Mouse (Mus musculus): ENCODE results near the gene Wdfy3. TPM values are rescaled to one million over a fixed set of nuclear protein-coding genes. Genes with fewer than 3 reads are reported as not detected.

Gene Wdfy3
- polyA plus RNA-seq, 1 experiment from 2014 or later, result 14.3 TPM

DNA sequence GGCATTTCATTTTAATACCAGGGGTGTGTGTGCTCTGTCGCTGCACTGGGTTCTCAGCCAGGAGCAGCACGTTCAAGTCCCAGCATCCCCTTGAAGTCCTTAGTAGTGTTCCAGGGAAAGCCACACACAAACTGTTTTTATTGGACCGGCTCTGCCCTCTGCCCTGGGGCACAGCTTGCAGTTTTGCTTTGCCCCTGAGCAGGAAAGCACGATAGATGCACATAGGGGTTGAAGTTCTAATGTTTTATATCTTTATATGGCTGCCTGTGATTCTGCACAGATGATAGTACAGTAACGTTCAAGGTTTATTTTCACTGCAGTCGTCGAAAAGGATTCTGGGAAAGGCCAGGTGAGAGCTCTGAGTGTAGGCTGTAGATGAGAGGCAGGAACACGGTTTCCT is 239.5 kb downstream of the Wdfy3 start:
- 76% methylated on average over 8 of the region's 8 CpGs for WGBS (ENCODE audit: insufficient replicate concordance)
- Histone ChIP-seq H3K4me1 (ENCODE audit: control insufficient read depth, insufficient read depth, low read length) (peaks cover 17% of the 10 kb centered on the region), H3K4me3 (ENCODE audit: low read depth, low read length) (no peak overlapping the region), H3K9ac (ENCODE audit: low read depth, low read length) (no peak overlapping the region), H3K27ac (ENCODE audit: low read depth, low read length) (no peak overlapping the region), H3K4me2 (no peak overlapping the region), H3K27me3 (ENCODE audit: control insufficient read depth, insufficient read depth, low read length) (no peaks in the 10 kb centered on the region), H3K36me3 (ENCODE audit: control insufficient read depth, insufficient read depth, low read length) (peaks cover 8% of the 10 kb centered on the region; the same call in 1 of the 2 replicates), H3K9me3 (replicated peaks; ENCODE audit: control insufficient read depth, low read length) (no peaks in the 10 kb centered on the region)
- ATAC-seq (replicated peaks; ENCODE audit: insufficient number of reproducible peaks, low FRiP score, low TSS enrichment), result no peak

GRCm38 (mm10) chr5:101828932-101829331 is 240.8 kb downstream of the Wdfy3 start:
- no peak overlapping the region for H3K9ac ChIP-seq (ENCODE audit: low read depth, low read length)
- H3K27me3 ChIP-seq (ENCODE audit: control insufficient read depth, insufficient read depth, low read length), result no peaks in the 10 kb centered on the region
- H3K27ac ChIP-seq (ENCODE audit: low read depth, low read length), result no peak overlapping the region
- no peak for ATAC-seq (replicated peaks; ENCODE audit: insufficient number of reproducible peaks, low FRiP score, low TSS enrichment)
- no peak overlapping the region for H3K4me2 ChIP-seq
- no peak overlapping the region for H3K4me3 ChIP-seq (ENCODE audit: low read depth, low read length)
- H3K36me3 ChIP-seq (ENCODE audit: control insufficient read depth, insufficient read depth, low read length), result 0 out of 2 replicates have a peak, but pooled peaks cover 3% of the 10 kb centered on the region
- H3K9me3 ChIP-seq (replicated peaks; ENCODE audit: control insufficient read depth, low read length), result no peaks in the 10 kb centered on the region
- 88% methylated on average over 3 of the region's 3 CpGs for WGBS (ENCODE audit: insufficient replicate concordance)
- H3K4me1 ChIP-seq (ENCODE audit: control insufficient read depth, insufficient read depth, low read length), result peaks cover 20% of the 10 kb centered on the region

GRCm38 (mm10) chr5:101827477-101827876 is 242.2 kb downstream of the Wdfy3 start:
- H3K27me3 ChIP-seq (ENCODE audit: control insufficient read depth, insufficient read depth, low read length), result no peaks in the 10 kb centered on the region
- ATAC-seq (replicated peaks; ENCODE audit: insufficient number of reproducible peaks, low FRiP score, low TSS enrichment), result no peak
- WGBS (ENCODE audit: insufficient replicate concordance), result 29% methylated on average over 12 of the region's 12 CpGs

DNA sequence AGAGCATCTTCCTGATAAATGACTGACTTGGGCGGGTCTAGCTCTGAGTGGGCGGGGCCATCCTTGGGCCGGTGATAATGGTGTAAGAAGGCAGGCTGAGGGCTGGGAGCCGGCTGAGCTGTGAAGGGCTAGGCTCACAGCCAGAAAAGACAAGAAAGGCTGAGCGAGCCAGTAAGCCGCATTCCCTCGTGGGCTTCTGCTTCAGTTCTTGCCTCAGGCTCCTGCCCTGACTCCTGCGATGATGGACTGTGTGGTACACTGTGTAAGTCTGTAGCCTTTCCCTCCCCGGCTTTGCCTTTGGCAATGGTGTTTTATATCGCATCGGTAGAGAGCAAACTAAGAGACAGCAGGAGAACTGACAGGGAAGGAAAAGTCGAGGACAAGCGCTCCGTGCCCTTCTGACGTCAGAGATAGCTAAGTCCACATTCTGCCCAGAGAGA is 243.2 kb downstream of the Wdfy3 start:
- H3K4me2 ChIP-seq, result peak overlapping the region; percentile 58
- H3K4me3 ChIP-seq (ENCODE audit: low read depth, low read length), result peak overlapping the region; percentile 4; the same call in 1 of the 2 replicates
- H3K4me1 ChIP-seq (ENCODE audit: control insufficient read depth, insufficient read depth, low read length), result peaks cover 20% of the 10 kb centered on the region
- H3K9ac ChIP-seq (ENCODE audit: low read depth, low read length), result peak overlapping the region; percentile 34
- H3K36me3 ChIP-seq (ENCODE audit: control insufficient read depth, insufficient read depth, low read length), result 0 out of 2 replicates have a peak, but pooled peaks cover 3% of the 10 kb centered on the region
- H3K27ac ChIP-seq (ENCODE audit: low read depth, low read length), result no peak overlapping the region
- no peaks in the 10 kb centered on the region for H3K27me3 ChIP-seq (ENCODE audit: control insufficient read depth, insufficient read depth, low read length)
- whole genome bisulfite sequencing (ENCODE audit: insufficient replicate concordance), result 4% methylated on average over 15 of the region's 15 CpGs
- peak; percentile 55; the same call in 1 of the 2 replicates for ATAC-seq (replicated peaks; ENCODE audit: insufficient number of reproducible peaks, low FRiP score, low TSS enrichment)
- H3K9me3 ChIP-seq (replicated peaks; ENCODE audit: control insufficient read depth, low read length), result no peaks in the 10 kb centered on the region

More at GRCm38 (mm10) chr5:101827477-101827876, 242.2 kb downstream of the Wdfy3 start:
- peaks cover 20% of the 10 kb centered on the region for H3K4me1 ChIP-seq (ENCODE audit: control insufficient read depth, insufficient read depth, low read length)
- H3K4me2 ChIP-seq, result no peak overlapping the region
- no peak overlapping the region for H3K9ac ChIP-seq (ENCODE audit: low read depth, low read length)
- H3K9me3 ChIP-seq (replicated peaks; ENCODE audit: control insufficient read depth, low read length), result no peaks in the 10 kb centered on the region
- H3K4me3 ChIP-seq (ENCODE audit: low read depth, low read length), result no peak overlapping the region
- 0 out of 2 replicates have a peak, but pooled peaks cover 3% of the 10 kb centered on the region for H3K36me3 ChIP-seq (ENCODE audit: control insufficient read depth, insufficient read depth, low read length)
- H3K27ac ChIP-seq (ENCODE audit: low read depth, low read length), result no peak overlapping the region

- Histone ChIP-seq H3K9me3 (replicated peaks; ENCODE audit: control insufficient read depth, low read length) (no peaks in the 10 kb centered on the region), H3K27me3 (ENCODE audit: control insufficient read depth, insufficient read depth, low read length) (0 out of 2 replicates have a peak, but pooled peaks cover 2% of the 10 kb centered on the region), H3K36me3 (ENCODE audit: control insufficient read depth, insufficient read depth, low read length) (no peaks in the 10 kb centered on the region), H3K9ac (ENCODE audit: low read depth, low read length) (no peak overlapping the region; the same call in 1 of the 2 replicates), H3K4me2 (peak overlapping the region; percentile 25; the same call in 1 of the 2 replicates), H3K4me3 (ENCODE audit: low read depth, low read length) (no peak overlapping the region), H3K27ac (ENCODE audit: low read depth, low read length) (peak overlapping the region; percentile 51; the same call in 1 of the 2 replicates), H3K4me1 (ENCODE audit: control insufficient read depth, insufficient read depth, low read length) (peaks cover 20% of the 10 kb centered on the region)
- ATAC-seq (replicated peaks; ENCODE audit: insufficient number of reproducible peaks, low FRiP score, low TSS enrichment), result no peak
- 20% methylated on average over 13 of the region's 13 CpGs for WGBS (ENCODE audit: insufficient replicate concordance)
These were observed 244.4 kb downstream of the Wdfy3 start for GRCm38 (mm10) chr5:101825111-101825911.

GRCm38 (mm10) chr5:101822311-101822670 is 247.4 kb downstream of the Wdfy3 start:
- no peak for ATAC-seq (replicated peaks; ENCODE audit: insufficient number of reproducible peaks, low FRiP score, low TSS enrichment)
- Histone ChIP-seq H3K4me2 (no peak overlapping the region), H3K4me1 (ENCODE audit: control insufficient read depth, insufficient read depth, low read length) (peaks cover 23% of the 10 kb centered on the region), H3K36me3 (ENCODE audit: control insufficient read depth, insufficient read depth, low read length) (no peaks in the 10 kb centered on the region), H3K4me3 (ENCODE audit: low read depth, low read length) (no peak overlapping the region), H3K27ac (ENCODE audit: low read depth, low read length) (no peak overlapping the region), H3K27me3 (ENCODE audit: control insufficient read depth, insufficient read depth, low read length) (0 out of 2 replicates have a peak, but pooled peaks cover 2% of the 10 kb centered on the region), H3K9ac (ENCODE audit: low read depth, low read length) (no peak overlapping the region), H3K9me3 (replicated peaks; ENCODE audit: control insufficient read depth, low read length) (no peaks in the 10 kb centered on the region)
- 38% methylated on average over 6 of the region's 6 CpGs for WGBS (ENCODE audit: insufficient replicate concordance)

GRCm38 (mm10) chr5:101821491-101822310 is 248.0 kb downstream of the Wdfy3 start:
- Histone ChIP-seq H3K4me1 (ENCODE audit: control insufficient read depth, insufficient read depth, low read length) (peaks cover 24% of the 10 kb centered on the region), H3K4me3 (ENCODE audit: low read depth, low read length) (no peak overlapping the region), H3K27me3 (ENCODE audit: control insufficient read depth, insufficient read depth, low read length) (0 out of 2 replicates have a peak, but pooled peaks cover 2% of the 10 kb centered on the region), H3K9ac (ENCODE audit: low read depth, low read length) (no peak overlapping the region), H3K4me2 (no peak overlapping the region), H3K27ac (ENCODE audit: low read depth, low read length) (no peak overlapping the region), H3K9me3 (replicated peaks; ENCODE audit: control insufficient read depth, low read length) (no peaks in the 10 kb centered on the region), H3K36me3 (ENCODE audit: control insufficient read depth, insufficient read depth, low read length) (no peaks in the 10 kb centered on the region)
- ATAC-seq (replicated peaks; ENCODE audit: insufficient number of reproducible peaks, low FRiP score, low TSS enrichment), result no peak
- 63% methylated on average over 17 of the region's 17 CpGs for WGBS (ENCODE audit: insufficient replicate concordance)

DNA sequence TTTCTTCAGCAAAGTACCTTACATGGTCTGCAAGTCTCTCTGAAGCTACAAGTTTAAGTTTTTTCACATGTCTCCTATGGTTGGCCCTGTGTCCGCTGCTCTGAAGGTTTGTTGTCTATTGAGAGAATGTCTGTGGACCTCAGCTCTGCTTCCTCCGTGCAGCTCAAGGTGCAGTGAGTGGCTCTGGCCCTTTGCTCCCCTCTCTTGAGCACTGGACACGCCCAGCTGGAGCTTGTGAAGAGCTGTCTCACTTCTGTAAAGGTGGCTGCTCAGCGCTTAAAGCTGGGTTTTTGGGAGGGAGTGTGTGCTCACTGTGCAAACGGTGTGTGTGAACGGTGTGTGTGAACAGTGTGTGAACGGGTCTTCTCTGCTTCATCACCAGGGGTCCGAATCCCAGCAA is 248.7 kb downstream of the Wdfy3 start:
- no peak overlapping the region for H3K9ac ChIP-seq (ENCODE audit: low read depth, low read length)
- no peaks in the 10 kb centered on the region for H3K36me3 ChIP-seq (ENCODE audit: control insufficient read depth, insufficient read depth, low read length)
- peaks cover 22% of the 10 kb centered on the region for H3K4me1 ChIP-seq (ENCODE audit: control insufficient read depth, insufficient read depth, low read length)
- no peak overlapping the region for H3K27ac ChIP-seq (ENCODE audit: low read depth, low read length)
- H3K4me3 ChIP-seq (ENCODE audit: low read depth, low read length), result no peak overlapping the region
- WGBS (ENCODE audit: insufficient replicate concordance), result 72% methylated on average over 8 of the region's 8 CpGs
- no peak overlapping the region for H3K4me2 ChIP-seq
- ATAC-seq (replicated peaks; ENCODE audit: insufficient number of reproducible peaks, low FRiP score, low TSS enrichment), result no peak
- H3K9me3 ChIP-seq (replicated peaks; ENCODE audit: control insufficient read depth, low read length), result no peaks in the 10 kb centered on the region
- H3K27me3 ChIP-seq (ENCODE audit: control insufficient read depth, insufficient read depth, low read length), result 0 out of 2 replicates have a peak, but pooled peaks cover 2% of the 10 kb centered on the region

All from heart, embryonic 11.5 days (tissue).